Mouse (Mus musculus) lung, embryonic 15.5 days (tissue): Measurements from ENCODE around the gene Ttf2. TPM values are rescaled to one million over a fixed set of nuclear protein-coding genes. Genes with fewer than 3 reads are reported as not detected.

ENCODE experiments used
- ATAC-seq: fragments of 200-750 bp; cut with Nextera tagmentation; 2 replicates; pipeline ENCODE4 v1.8.0; 2017; ENCODE audit warnings: moderate number of reproducible peaks, borderline replicate concordance; ENCODE audit not compliant: low FRiP score, low TSS enrichment; ENCODE audit errors: extremely low read depth
- H3K27ac ChIP-seq: fragments of 300-500 bp; sonication (generic); 2 replicates; pipeline ENCODE4 v1.5.1; 2015; ENCODE audit warnings: moderate library complexity, mild to moderate bottlenecking, inconsistent platforms
- H3K27me3 ChIP-seq: fragments of 300-500 bp; sonication (generic); 2 replicates; pipeline ENCODE4 v1.6.1; 2015; ENCODE audit warnings: inconsistent platforms
- H3K36me3 ChIP-seq: fragments of 300-500 bp; sonication (generic); 2 replicates; pipeline ENCODE4 v1.6.1; 2015; ENCODE audit warnings: inconsistent platforms
- H3K4me1 ChIP-seq: fragments of 300-500 bp; sonication (generic); 2 replicates; pipeline ENCODE4 v1.6.1; 2015; ENCODE audit warnings: inconsistent platforms
- H3K4me2 ChIP-seq: fragments of 300-500 bp; sonication (generic); 2 replicates; pipeline ENCODE4 v1.6.1; 2015; ENCODE audit warnings: inconsistent platforms, mild to moderate bottlenecking, moderate library complexity
- H3K4me3 ChIP-seq: fragments of 300-500 bp; sonication (generic); 2 replicates; pipeline ENCODE4 v1.5.1; 2015; ENCODE audit warnings: mild to moderate bottlenecking, inconsistent platforms
- H3K9ac ChIP-seq: fragments of 300-500 bp; sonication (generic); 2 replicates; pipeline ENCODE4 v1.6.1; 2015; ENCODE audit warnings: inconsistent platforms
- H3K9me3 ChIP-seq: fragments of 300-500 bp; sonication (generic); 2 replicates; pipeline ENCODE4 v1.6.1; 2016; ENCODE audit warnings: inconsistent platforms
- WGBS: fragments of 180-500 bp; shearing (Covaris S2); methylation state at CpG from one replicate; pipeline ENCODE4 v1.1.7; 2015; 5-methylcytosine and 5-hydroxymethylcytosine counted together
- polyA plus RNA-seq: library from polyadenylated mRNA; unstranded; fragments of >200 nt; fragmentation: Nextera tagmentation; extraction: Ambion mirVana; gene quantifications from 2 replicates; pipeline ENCODE4 v1.2.1, GENCODE M21; 2015

The Ttf2 gene
- polyA plus RNA-seq, 1 experiment from 2014 or later: 20.8 TPM

- H3K36me3 ChIP-seq: peaks cover 63% of the 10 kb centered on the region
- H3K4me1 ChIP-seq: peaks cover 5% of the 10 kb centered on the region; the same call in 1 of the 2 replicates
- H3K4me3 ChIP-seq: no peak overlapping the region
- no peak for ATAC-seq
- no peak overlapping the region for H3K9ac ChIP-seq
- no peak overlapping the region for H3K27ac ChIP-seq
- H3K27me3 ChIP-seq: no peaks in the 10 kb centered on the region
- no peaks in the 10 kb centered on the region for H3K9me3 ChIP-seq
- WGBS: 79% methylated on average over 14 of the region's 14 CpGs
- H3K4me2 ChIP-seq: no peak overlapping the region
Observed at GRCm38 (mm10) chr3:100963849-100964542, 5.5 kb downstream of the Ttf2 start.

DNA sequence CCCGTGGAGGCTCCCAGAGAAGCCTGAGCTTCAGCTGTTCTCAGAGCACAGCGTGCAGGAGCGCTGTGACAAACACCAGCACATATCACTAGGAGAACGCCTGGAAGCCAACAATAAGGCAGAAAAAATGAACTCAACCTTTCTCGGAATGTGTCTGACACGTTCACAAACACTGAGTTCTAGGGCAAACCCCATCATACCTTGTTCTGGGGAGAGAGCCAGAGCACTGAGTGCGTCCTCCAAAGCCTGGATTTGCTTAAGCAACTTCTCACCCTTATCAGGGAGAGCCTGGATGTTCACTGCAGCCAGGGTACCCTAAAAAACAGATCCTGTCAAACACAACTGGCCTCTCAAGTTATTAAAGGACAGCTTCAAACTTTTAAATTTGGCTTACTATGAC, 8.0 kb downstream of the Ttf2 start:
- no peak overlapping the region for H3K9ac ChIP-seq
- no peak for ATAC-seq
- WGBS: 80% methylated on average over 7 of the region's 7 CpGs
- no peak overlapping the region for H3K4me3 ChIP-seq
- H3K36me3 ChIP-seq: peaks cover 84% of the 10 kb centered on the region
- H3K4me2 ChIP-seq: no peak overlapping the region
- H3K27me3 ChIP-seq: no peaks in the 10 kb centered on the region
- no peaks in the 10 kb centered on the region for H3K9me3 ChIP-seq
- H3K27ac ChIP-seq: no peak overlapping the region
- no peaks in the 10 kb centered on the region for H3K4me1 ChIP-seq

- ATAC-seq: no peak
- Histone ChIP-seq H3K27me3 (no peaks in the 10 kb centered on the region), H3K4me2 (no peak overlapping the region), H3K9ac (no peak overlapping the region), H3K4me1 (no peaks in the 10 kb centered on the region), H3K27ac (no peak overlapping the region), H3K36me3 (peaks cover 85% of the 10 kb centered on the region), H3K9me3 (no peaks in the 10 kb centered on the region), H3K4me3 (no peak overlapping the region)
- WGBS: 73% methylated on average over 5 of the region's 5 CpGs
Observed at GRCm38 (mm10) chr3:100961007-100961406, 8.5 kb downstream of the Ttf2 start.

DNA sequence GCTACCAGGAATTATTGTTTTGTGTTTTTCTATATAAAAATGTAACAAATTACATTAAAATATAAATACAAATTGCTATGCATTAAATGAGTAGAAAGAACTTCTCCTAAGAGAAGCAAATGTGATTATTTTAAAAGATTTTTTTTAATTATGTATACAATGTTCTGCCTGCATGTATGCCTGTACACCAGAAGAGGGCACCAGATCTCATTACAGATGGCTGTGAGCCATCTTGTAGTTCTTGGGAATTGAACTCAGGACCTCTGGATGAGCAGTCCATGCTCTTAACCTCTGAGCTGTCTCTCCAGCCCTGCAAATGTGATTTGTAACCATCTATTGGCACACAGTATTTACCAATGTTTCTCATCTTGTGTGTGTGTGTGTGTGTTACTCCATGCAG, 14.8 kb downstream of the Ttf2 start:
- H3K4me2 ChIP-seq: no peak overlapping the region
- H3K27ac ChIP-seq: no peak overlapping the region
- no peaks in the 10 kb centered on the region for H3K27me3 ChIP-seq
- peaks cover 87% of the 10 kb centered on the region for H3K36me3 ChIP-seq
- no peaks in the 10 kb centered on the region for H3K4me1 ChIP-seq
- H3K9me3 ChIP-seq: no peaks in the 10 kb centered on the region
- no peak for ATAC-seq
- H3K9ac ChIP-seq: no peak overlapping the region
- no peak overlapping the region for H3K4me3 ChIP-seq

DNA sequence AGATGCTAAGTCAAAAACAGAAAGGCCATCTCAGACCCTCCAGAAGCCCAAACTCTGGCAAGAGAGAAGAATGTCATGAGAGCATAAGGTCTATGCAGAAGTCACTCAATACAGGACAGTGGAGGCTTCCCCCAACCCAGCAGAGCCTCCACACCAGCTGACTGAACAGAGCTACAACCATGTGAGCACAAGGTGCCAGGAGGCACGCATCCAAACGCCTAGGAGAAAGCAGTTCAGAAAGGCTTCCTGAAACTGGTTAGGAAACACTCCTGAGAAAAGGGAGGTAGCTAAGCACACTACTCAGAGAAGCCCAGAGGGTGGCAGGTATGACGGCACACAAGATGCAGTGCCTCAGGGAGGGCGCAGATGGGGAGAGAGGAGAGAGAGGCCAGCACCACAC, 17.9 kb downstream of the Ttf2 start:
- no peak overlapping the region for H3K9ac ChIP-seq
- H3K36me3 ChIP-seq: peaks cover 82% of the 10 kb centered on the region
- 88% methylated on average over 4 of the region's 4 CpGs for WGBS
- H3K9me3 ChIP-seq: no peaks in the 10 kb centered on the region
- H3K4me2 ChIP-seq: no peak overlapping the region
- no peak overlapping the region for H3K4me3 ChIP-seq
- no peaks in the 10 kb centered on the region for H3K4me1 ChIP-seq
- no peak for ATAC-seq
- H3K27me3 ChIP-seq: no peaks in the 10 kb centered on the region
- no peak overlapping the region for H3K27ac ChIP-seq

DNA sequence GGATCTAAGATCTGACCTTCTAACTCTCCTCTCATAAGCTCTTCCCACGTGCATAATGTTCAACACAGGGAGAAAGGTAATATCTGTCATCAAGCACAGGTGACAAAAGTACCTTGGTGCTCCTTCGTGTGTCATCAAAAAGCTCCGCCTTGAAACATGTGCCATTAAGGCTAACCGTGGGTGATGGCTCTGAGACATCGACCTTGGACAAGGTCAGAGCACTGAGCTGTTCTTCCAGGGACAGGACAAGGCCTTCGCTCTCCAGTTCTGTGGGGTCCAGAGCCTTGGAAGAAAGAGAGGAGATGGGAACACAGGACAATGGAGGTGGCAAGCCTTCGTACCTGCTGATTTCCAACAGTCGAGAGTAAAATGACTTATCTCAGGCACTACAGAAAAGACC, 22.2 kb downstream of the Ttf2 start:
- Histone ChIP-seq H3K9ac (no peak overlapping the region), H3K4me3 (no peak overlapping the region), H3K27ac (no peak overlapping the region), H3K4me1 (no peaks in the 10 kb centered on the region), H3K27me3 (no peaks in the 10 kb centered on the region), H3K4me2 (no peak overlapping the region), H3K36me3 (peaks cover 82% of the 10 kb centered on the region), H3K9me3 (no peaks in the 10 kb centered on the region)
- WGBS: 87% methylated on average over 8 of the region's 8 CpGs
- ATAC-seq: no peak

GRCm38 (mm10) chr3:100940496-100941037, 28.9 kb downstream of the Ttf2 start:
- Histone ChIP-seq H3K36me3 (peaks cover 78% of the 10 kb centered on the region), H3K4me2 (no peak overlapping the region), H3K9me3 (no peaks in the 10 kb centered on the region), H3K9ac (no peak overlapping the region), H3K4me3 (no peak overlapping the region), H3K27me3 (no peaks in the 10 kb centered on the region), H3K4me1 (no peaks in the 10 kb centered on the region), H3K27ac (no peak overlapping the region)
- ATAC-seq: no peak
- 71% methylated on average over 4 of the region's 4 CpGs for WGBS

- Histone ChIP-seq H3K27me3 (no peaks in the 10 kb centered on the region), H3K36me3 (peaks cover 56% of the 10 kb centered on the region), H3K4me3 (no peak overlapping the region), H3K4me1 (no peaks in the 10 kb centered on the region), H3K9ac (no peak overlapping the region), H3K4me2 (no peak overlapping the region), H3K27ac (no peak overlapping the region), H3K9me3 (no peaks in the 10 kb centered on the region)
- 93% methylated on average over 4 of the region's 4 CpGs for WGBS
- no peak for ATAC-seq
Observed at GRCm38 (mm10) chr3:100938211-100938610, 31.3 kb downstream of the Ttf2 start.

DNA sequence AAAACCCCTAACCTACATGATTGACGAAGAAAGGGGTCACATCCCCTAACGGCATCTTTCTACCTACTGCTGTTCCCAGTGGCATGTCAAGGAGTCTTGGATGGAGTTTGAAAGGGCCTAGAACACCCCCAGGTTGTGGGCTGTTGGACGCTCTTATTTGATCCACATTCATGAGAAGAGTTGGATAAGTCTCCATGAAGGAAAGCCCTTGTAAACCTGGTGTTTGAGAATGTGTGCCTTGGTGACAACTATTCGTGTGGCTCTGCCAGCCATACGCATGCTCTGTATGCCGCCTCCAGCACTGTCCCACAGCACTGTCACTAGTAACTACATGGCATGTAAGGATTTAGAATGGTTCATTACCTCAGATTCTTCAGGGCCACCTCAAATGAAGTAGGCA, 33.3 kb downstream of the Ttf2 start:
- H3K36me3 ChIP-seq: peaks cover 41% of the 10 kb centered on the region

DNA sequence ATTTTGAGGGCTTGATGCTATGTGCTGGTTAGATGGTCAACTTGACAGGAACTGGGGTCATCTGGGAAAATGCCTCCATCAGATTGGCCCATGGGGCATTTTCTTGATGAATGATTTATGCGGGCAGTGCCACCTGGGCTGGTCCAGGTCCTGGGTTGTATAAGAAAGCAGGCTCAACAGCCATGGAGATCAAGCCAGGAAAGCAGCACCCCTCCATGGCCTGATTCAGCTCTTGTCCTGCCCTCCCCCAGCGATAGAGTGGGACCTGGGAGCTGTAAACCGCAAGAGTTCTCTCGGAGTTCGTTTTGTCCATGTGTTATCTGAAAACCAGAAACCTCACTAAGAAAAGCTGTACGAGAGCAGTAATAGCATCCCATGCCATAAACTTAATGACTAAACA, 33.9 kb downstream of the Ttf2 start:
- Histone ChIP-seq H3K9ac (no peak overlapping the region), H3K9me3 (no peaks in the 10 kb centered on the region), H3K27me3 (no peaks in the 10 kb centered on the region), H3K4me1 (no peaks in the 10 kb centered on the region), H3K36me3 (peaks cover 36% of the 10 kb centered on the region), H3K27ac (no peak overlapping the region), H3K4me2 (no peak overlapping the region), H3K4me3 (no peak overlapping the region)
- ATAC-seq: no peak
- WGBS: 90% methylated on average over 6 of the region's 6 CpGs

More for the DNA sequence above, 33.3 kb downstream of the Ttf2 start:
- Histone ChIP-seq H3K4me3 (no peak overlapping the region), H3K27ac (no peak overlapping the region), H3K27me3 (no peaks in the 10 kb centered on the region), H3K9me3 (no peaks in the 10 kb centered on the region), H3K4me2 (no peak overlapping the region), H3K4me1 (no peaks in the 10 kb centered on the region), H3K9ac (no peak overlapping the region)
- ATAC-seq: no peak
- WGBS: 93% methylated on average over 6 of the region's 6 CpGs

GRCm38 (mm10) chr3:100932077-100932944, 37.2 kb downstream of the Ttf2 start:
- ATAC-seq: no peak
- H3K9me3 ChIP-seq: no peaks in the 10 kb centered on the region
- no peaks in the 10 kb centered on the region for H3K27me3 ChIP-seq
- H3K4me3 ChIP-seq: no peak overlapping the region
- H3K27ac ChIP-seq: no peak overlapping the region
- peaks cover 22% of the 10 kb centered on the region; the same call in 1 of the 2 replicates for H3K36me3 ChIP-seq
- no peaks in the 10 kb centered on the region for H3K4me1 ChIP-seq
- H3K9ac ChIP-seq: no peak overlapping the region
- H3K4me2 ChIP-seq: no peak overlapping the region
- 68% methylated on average over 11 of the region's 11 CpGs for WGBS
